Mouse (Mus musculus) myocyte (in vitro differentiated cells): ENCODE data around the gene Mt4. TPM values are rescaled to one million over a fixed set of nuclear protein-coding genes. Genes with fewer than 3 reads are reported as not detected.
A peak's percentile ranks its signal among the peaks of the same experiment; 100 is the strongest.

Experiments
- H3K27me3 ChIP-seq: one replicate; pipeline ENCODE4 v1.6.1; 2011; ENCODE audit not compliant: control insufficient read depth, insufficient read depth, insufficient read length
- H3K36me3 ChIP-seq: one replicate; pipeline ENCODE4 v1.6.1; 2011; ENCODE audit not compliant: control insufficient read depth, insufficient read depth
- H3K4me2 ChIP-seq: one replicate; pipeline ENCODE4 v1.6.1; 2011; ENCODE audit warnings: low read depth, control low read depth
- H3K4me3 ChIP-seq: one replicate; pipeline ENCODE4 v1.5.1; 2011; ENCODE audit warnings: mild to moderate bottlenecking, control low read depth, moderate library complexity
- H3K79me2 ChIP-seq: one replicate; pipeline ENCODE4 v1.6.1; 2011; ENCODE audit not compliant: control insufficient read depth, insufficient read depth
- H3ac ChIP-seq: one replicate; pipeline ENCODE4 v1.6.1; 2011; ENCODE audit not compliant: control insufficient read depth, insufficient read length
- CEBPB ChIP-seq: IDR thresholded peaks from 2 replicates; pipeline ENCODE4 v1.6.1; 2011; ENCODE audit warnings: mild to moderate bottlenecking, moderate library complexity; ENCODE audit not compliant: poor library complexity, insufficient read depth, severe bottlenecking
- E2F4 ChIP-seq: IDR thresholded peaks from one replicate; pipeline ENCODE4 v1.6.1; 2011; ENCODE audit warnings: mild to moderate bottlenecking, control low read depth, moderate library complexity; ENCODE audit not compliant: insufficient read depth
- MAX ChIP-seq: IDR thresholded peaks from one replicate; pipeline ENCODE4 v1.6.1; 2011; ENCODE audit warnings: low read depth, mild to moderate bottlenecking, control low read depth
- MYOD1 ChIP-seq, 3 experiments: IDR thresholded peaks; one replicate each; pipeline ENCODE4 v1.6.1; 2011; ENCODE audit warnings: control low read depth in 2 of 3, low read depth in 2 of 3, mild to moderate bottlenecking in 2 of 3, moderate library complexity in 1 of 3; ENCODE audit not compliant: insufficient read length in 2 of 3, control insufficient read depth in 1 of 3
- MYOG ChIP-seq, 3 experiments: IDR thresholded peaks; one replicate each; pipeline ENCODE4 v1.6.1; 2011; ENCODE audit warnings: control low read depth in 2 of 3, low read depth in 2 of 3, mild to moderate bottlenecking in 2 of 3; ENCODE audit not compliant: insufficient read length in 2 of 3, control insufficient read depth in 1 of 3, insufficient read depth in 1 of 3
- POLR2A ChIP-seq: IDR thresholded peaks from one replicate; pipeline ENCODE4 v1.6.1; 2011; ENCODE audit warnings: low read depth, mild to moderate bottlenecking, control low read depth, moderate library complexity; ENCODE audit not compliant: insufficient read length
- POLR2AphosphoS2 ChIP-seq: IDR thresholded peaks from one replicate; pipeline ENCODE4 v1.6.1; 2011; ENCODE audit warnings: low read depth, control low read depth; ENCODE audit not compliant: insufficient read length
- REST ChIP-seq: IDR thresholded peaks from one replicate; pipeline ENCODE4 v1.6.1; 2011; ENCODE audit warnings: mild to moderate bottlenecking, control low read depth, moderate library complexity; ENCODE audit not compliant: insufficient read depth, insufficient read length
- SRF ChIP-seq: IDR thresholded peaks from one replicate; pipeline ENCODE4 v1.6.1; 2011; ENCODE audit warnings: low read depth; ENCODE audit not compliant: control insufficient read depth, insufficient read length
- TCF12 ChIP-seq: IDR thresholded peaks from one replicate; pipeline ENCODE4 v1.6.1; 2011; ENCODE audit warnings: mild to moderate bottlenecking, control low read depth; ENCODE audit not compliant: poor library complexity, insufficient read depth, severe bottlenecking
- TCF3 ChIP-seq: IDR thresholded peaks from one replicate; pipeline ENCODE4 v1.6.1; 2011; ENCODE audit warnings: low read depth, control low read depth; ENCODE audit not compliant: insufficient read length
- USF1 ChIP-seq: IDR thresholded peaks from one replicate; pipeline ENCODE4 v1.6.1; 2011; ENCODE audit warnings: low read depth, mild to moderate bottlenecking, control low read depth, moderate library complexity
- polyA plus RNA-seq: library from polyadenylated mRNA; unstranded; fragments of >200 nt; fragmentation: generic; extraction: Trizol; gene quantifications from one replicate; pipeline ENCODE4 v1.2.1, GENCODE M21; 2012; ENCODE audit warnings: missing spikeins

Mt4 gene
- polyA plus RNA-seq, 1 experiment, result not detected

DNA sequence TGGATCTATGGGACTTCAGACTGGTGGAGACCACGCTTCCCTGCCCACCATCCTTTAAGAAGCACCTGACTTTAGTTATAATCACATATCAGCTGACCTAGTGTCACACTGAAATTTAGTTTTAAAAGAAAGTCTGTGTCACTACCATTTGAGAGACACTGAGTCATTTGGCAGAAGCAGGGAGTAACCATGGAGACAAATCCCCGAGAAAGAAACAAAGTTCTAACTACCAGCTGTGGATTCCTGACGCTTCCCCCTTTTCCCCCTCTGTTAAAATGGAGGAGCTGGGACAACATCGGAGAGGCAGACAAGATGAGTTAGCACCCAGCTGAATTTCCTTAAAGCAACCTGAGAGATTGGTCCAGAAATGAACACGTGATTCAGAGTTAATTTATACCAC, 11.2 kb downstream of the Mt4 start:
- Histone ChIP-seq H3K27me3 (no peaks in the 10 kb centered on the region), H3K4me3 (no peak overlapping the region), H3K36me3 (no peaks in the 10 kb centered on the region), H3K4me2 (peak overlapping the region; percentile 34), H3ac (no peak overlapping the region), H3K79me2 (no peaks in the 10 kb centered on the region)
- no peak for TF ChIP-seq MAX

DNA sequence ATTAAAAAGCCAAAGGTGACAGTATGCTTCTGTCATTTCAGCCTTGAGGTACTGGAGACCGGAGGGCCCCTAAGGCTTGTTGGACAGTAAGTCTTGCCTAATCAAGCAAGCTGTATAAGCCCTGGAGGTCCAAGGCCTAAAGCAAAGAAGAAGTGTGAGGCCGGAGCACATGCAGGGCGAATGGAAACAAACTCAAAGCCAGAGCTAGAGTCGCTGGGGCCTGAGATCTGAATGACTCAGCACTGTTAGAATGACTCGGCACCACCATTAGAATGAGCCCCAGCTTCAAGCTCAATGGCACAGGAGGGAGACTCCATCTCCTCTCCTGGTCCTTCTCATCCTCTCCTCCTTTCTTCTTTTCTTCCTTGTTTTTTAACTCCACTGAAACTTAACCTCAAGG, 13.9 kb downstream of the Mt4 start:
- TF ChIP-seq USF1 (no peak), REST (no peak), E2F4 (no peak), POLR2AphosphoS2 (no peak), TCF3 (no peak), SRF (no peak), MYOD1 (IDR thresholded peaks at IDR 0.05; ENCODE audit: control insufficient read depth in 1 of 3, insufficient read length in 2 of 3, low read depth in 2 of 3) (no peak), MYOG (IDR thresholded peaks at IDR 0.05; ENCODE audit: control insufficient read depth in 1 of 3, insufficient read depth in 1 of 3, insufficient read length in 2 of 3, low read depth in 2 of 3) (no peak), TCF12 (no peak), POLR2A (no peak), MAX (no peak), CEBPB (no peak)
- H3K36me3 ChIP-seq, result no peaks in the 10 kb centered on the region
- H3K4me3 ChIP-seq, result no peak overlapping the region

DNA sequence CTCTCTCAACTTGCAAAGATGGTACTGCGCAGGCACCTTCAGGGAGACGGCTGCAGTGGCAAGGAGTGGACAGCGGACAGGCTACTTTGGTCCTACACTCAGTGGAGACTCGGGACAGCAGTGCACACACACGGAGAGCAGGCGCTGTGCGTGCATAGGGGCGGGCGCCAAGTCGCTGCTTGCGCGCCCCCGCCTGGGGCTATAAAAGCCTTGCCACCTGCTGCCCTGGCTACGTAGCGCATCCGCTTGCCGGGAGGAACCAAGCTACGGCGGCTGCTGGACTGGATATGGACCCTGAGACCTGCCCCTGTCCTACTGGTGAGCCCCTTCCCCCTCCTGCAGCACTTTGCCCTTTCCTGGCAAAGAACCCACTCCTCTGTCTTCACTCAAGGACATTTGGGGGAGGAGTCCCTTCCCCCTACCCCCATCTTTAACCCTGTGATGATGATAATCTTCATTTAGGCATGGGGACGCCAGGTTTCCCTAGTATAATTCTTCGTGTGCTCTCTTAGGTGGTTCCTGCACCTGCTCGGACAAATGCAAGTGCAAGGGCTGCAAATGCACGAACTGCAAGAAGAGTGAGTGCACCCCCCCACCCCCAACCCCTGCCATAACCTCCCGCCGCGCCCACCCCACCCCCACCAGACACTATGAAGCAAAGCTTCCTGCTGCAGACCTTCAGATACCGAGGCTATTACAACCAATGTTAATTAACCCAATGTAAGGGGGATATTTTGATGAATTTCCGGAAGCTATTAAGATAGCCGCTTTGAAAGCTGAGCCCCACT, 15.7 kb downstream of the Mt4 start, which contains the start of gene Mt3:
Mt3 (plus strand) TSS at position 95 of the 788 bp plus-strand sequence.
- TF ChIP-seq SRF (no peak), E2F4 (no peak), MAX (no peak), CEBPB (no peak), POLR2A (no peak), MYOD1 (IDR thresholded peaks at IDR 0.05; ENCODE audit: control insufficient read depth in 1 of 3, insufficient read length in 2 of 3, low read depth in 2 of 3) (no peak), USF1 (no peak), POLR2AphosphoS2 (no peak), REST (no peak)
- H3K36me3 ChIP-seq, result no peaks in the 10 kb centered on the region
- H3K4me2 ChIP-seq, result no peak within 1 kb of the TSS
- no peak within 1 kb of the TSS for H3ac ChIP-seq
- H3K4me3 ChIP-seq, result no peak within 1 kb of the TSS
- no peaks in the 10 kb centered on the region for H3K79me2 ChIP-seq
- no peaks in the 10 kb centered on the region for H3K27me3 ChIP-seq

More for the DNA sequence above, 13.9 kb downstream of the Mt4 start:
- no peak overlapping the region for H3K4me2 ChIP-seq
- no peaks in the 10 kb centered on the region for H3K27me3 ChIP-seq
- H3ac ChIP-seq, result no peak overlapping the region
- no peaks in the 10 kb centered on the region for H3K79me2 ChIP-seq

DNA sequence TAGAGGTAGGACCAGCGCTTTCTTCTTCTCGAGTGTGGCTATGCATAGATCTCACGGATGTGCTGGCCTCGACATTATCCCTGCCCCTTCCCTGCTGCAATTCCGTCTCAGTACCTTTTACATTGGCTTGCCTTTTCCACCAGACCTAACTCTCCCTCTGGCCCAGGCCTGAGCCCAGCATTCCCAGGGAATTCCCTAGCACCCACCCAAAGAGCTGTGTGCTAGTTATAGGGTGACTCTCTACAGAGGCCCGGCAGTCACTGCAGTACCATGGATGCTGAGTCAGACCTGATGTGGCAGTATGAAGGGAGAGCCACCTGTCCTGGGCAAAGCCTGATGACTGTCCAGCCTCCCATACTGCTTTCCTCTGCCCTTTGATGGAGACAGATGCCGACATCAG, 16.5 kb downstream of the Mt4 start:
- Histone ChIP-seq H3ac (no peak overlapping the region), H3K4me2 (no peak overlapping the region), H3K27me3 (no peaks in the 10 kb centered on the region), H3K4me3 (no peak overlapping the region), H3K36me3 (no peaks in the 10 kb centered on the region), H3K79me2 (no peaks in the 10 kb centered on the region)
- TF ChIP-seq REST, result no peak
- TF ChIP-seq SRF, result no peak
- no peak for TF ChIP-seq POLR2A
- TF ChIP-seq MAX, result no peak
- no peak for TF ChIP-seq TCF3
- no peak for TF ChIP-seq CEBPB
- no peak for TF ChIP-seq TCF12
- no peak for TF ChIP-seq E2F4
- TF ChIP-seq POLR2AphosphoS2, result no peak
- no peak for TF ChIP-seq USF1
- no peak for TF ChIP-seq MYOD1 (IDR thresholded peaks at IDR 0.05; ENCODE audit: control insufficient read depth in 1 of 3, insufficient read length in 2 of 3, low read depth in 2 of 3)
- no peak for TF ChIP-seq MYOG (IDR thresholded peaks at IDR 0.05; ENCODE audit: control insufficient read depth in 1 of 3, insufficient read depth in 1 of 3, insufficient read length in 2 of 3, low read depth in 2 of 3)

DNA sequence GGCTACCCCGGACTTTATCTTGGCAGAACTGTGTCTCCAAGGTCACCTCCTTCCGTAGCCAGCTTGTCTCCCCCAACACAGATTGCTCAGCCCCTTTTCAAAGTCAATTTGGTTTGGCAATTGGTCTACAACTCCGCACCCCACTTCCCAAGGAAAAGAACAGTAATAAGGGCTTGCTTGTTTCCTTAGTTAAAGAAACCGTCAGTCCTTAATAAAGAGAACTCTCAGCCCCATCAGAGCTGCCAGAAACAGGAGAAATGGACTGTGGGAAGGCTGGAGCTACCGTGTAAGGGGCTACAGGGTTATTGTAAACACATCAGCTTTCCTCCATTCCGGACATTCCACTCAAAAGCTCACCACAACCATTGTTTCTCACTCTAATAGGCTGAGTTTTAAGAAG, 17.5 kb downstream of the Mt4 start:
- no peak overlapping the region for H3K4me2 ChIP-seq
- TF ChIP-seq E2F4 (no peak), POLR2AphosphoS2 (no peak), MAX (no peak), MYOD1 (IDR thresholded peaks at IDR 0.05; ENCODE audit: control insufficient read depth in 1 of 3, insufficient read length in 2 of 3, low read depth in 2 of 3) (no peak), TCF3 (no peak)
- H3K79me2 ChIP-seq, result no peaks in the 10 kb centered on the region
- no peak overlapping the region for H3K4me3 ChIP-seq
- no peaks in the 10 kb centered on the region for H3K36me3 ChIP-seq
- no peak overlapping the region for H3ac ChIP-seq
- H3K27me3 ChIP-seq, result no peaks in the 10 kb centered on the region
